Mouse (Mus musculus): ENCODE measurements around the gene Rtn4r. TPM values are rescaled to one million over a fixed set of nuclear protein-coding genes. Genes with fewer than 3 reads are reported as not detected.

Gene Rtn4r
- total and polyA plus RNA-seq, 3 experiments, result 0.14 to 0.58 (median 0.23) TPM

- no peak for DNase-seq
These were observed 2.8 kb upstream of the Rtn4r start for GRCm38 (mm10) chr16:18124626-18125025.

DNA sequence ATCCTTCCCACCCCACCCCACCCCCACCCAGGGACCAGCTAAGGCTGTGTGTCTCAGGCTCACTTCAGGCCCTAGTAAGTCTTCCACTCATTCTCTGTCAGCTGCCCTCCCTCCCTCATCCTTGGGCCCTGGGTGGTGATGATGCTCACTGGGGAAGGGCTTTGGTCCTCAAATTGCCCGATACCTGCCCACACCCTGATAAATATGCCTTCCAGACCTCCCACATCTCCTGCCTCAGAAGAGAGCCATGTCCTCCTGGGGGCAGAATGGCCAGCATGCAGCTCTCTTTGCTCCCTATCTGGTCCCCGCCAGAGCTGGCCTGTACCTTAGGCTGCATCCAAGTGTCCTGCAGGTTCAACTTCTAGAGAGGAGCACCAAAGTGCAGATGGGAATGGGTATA lies 2.3 kb upstream of the Rtn4r start:
- DNase-seq, result no peak

- no peak for DNase-seq
These were observed 1.2 kb upstream of the Rtn4r start for GRCm38 (mm10) chr16:18126211-18126610.

DNA sequence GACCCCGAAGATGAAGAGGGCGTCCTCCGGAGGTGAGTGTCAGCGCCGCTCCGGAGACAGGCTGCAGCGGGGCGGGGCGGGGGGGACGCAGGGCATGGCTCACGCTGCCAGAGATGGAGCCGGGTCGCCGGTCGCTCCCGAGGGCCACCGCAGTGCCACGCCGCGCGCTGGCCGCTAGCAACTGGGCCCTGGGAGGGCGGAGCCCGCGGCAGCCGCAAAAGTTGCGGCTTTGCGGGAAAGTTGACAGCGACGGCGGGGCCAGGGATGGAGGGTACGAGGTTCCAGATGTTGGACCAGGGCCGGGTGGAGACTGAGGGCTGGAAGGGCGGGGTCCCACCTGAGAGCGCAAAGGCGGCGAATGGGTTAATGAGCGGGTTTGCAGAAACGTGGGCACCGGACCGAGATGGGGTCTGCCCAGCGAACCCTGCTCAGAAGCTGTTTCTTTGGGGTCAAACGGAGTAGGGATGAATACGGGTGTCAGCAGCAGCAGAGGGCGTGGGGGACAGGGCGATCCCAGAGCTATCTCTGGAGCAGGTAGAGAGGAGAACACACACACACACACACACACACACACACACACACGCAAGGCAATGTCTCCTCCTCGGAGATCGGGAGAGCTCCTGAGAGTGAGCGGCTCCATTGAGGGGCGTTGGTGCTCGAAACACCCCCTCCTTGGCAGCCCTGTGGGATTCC lies 575 bp downstream of the Rtn4r start:
- peak; percentile 28 for DNase-seq

DNA sequence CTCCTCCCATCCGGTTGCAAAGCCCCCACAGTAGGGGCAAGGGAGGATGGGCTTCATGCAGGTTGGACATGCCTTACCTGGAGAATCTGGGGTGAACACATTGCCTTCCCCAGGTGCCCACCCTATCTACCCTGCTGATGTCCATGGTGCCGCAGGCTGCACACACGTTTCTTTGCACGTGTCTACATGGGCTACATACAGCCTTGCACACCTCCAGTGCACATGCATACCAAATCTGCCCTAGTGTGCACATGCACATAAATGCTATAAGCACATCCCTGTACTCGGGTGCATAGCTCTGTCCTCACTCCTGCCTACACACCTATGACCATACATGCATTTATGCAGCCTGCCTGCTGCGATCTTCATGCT lies 1.1 kb downstream of the Rtn4r start:
- no peak for DNase-seq

GRCm38 (mm10) chr16:18129413-18129812 lies 2.0 kb downstream of the Rtn4r start:
- no peak for DNase-seq

DNA sequence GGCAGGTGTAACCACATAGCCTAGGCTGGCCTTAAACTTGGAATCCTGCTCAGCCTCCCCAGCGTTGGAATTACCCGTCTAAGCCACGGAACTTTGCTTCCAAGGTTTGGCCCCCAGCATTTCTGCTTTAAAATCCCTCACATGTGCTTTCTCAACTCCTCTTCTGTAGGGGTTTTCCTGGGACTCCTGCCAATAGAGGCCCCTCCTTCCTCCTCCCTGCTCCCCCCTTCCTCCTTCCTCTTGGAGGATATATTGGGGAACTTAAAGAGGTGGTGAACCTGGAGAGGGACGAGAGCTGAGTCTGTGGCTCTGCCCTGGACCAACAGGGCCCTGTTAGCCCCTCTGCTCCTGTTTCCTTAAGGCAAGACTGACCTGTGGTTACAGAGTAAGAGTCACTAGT lies 2.8 kb downstream of the Rtn4r start:
- no peak for DNase-seq

- DNase-seq, result no peak
These were observed 3.3 kb downstream of the Rtn4r start for GRCm38 (mm10) chr16:18130705-18131104.

GRCm38 (mm10) chr16:18131245-18131939 lies 4.0 kb downstream of the Rtn4r start:
- DNase-seq, result no peak

GRCm38 (mm10) chr16:18132026-18132425 lies 4.6 kb downstream of the Rtn4r start:
- DNase-seq, result no peak

DNA sequence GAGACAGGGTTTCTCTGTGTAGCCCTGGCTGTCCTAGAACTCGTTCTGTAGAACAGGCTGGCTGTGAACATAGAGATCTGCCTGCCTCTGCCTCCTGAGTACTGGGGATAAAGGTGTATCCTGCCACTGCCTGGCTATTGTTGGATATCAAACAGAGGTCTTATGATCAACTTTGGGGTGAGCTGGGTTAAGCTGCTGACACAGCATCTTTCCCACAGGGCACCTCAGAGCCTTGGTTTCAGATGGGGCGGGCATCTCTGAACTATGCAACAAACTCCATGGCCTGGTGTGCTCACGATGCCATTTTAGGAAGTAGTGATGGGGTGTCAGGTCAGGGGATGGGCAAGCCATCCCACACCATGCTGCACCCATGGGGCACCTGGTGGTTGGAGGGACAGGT lies 5.1 kb downstream of the Rtn4r start:
- DNase-seq, result no peak

GRCm38 (mm10) chr16:18133133-18133920 lies 5.9 kb downstream of the Rtn4r start:
- DNase-seq, result no peak

DNA sequence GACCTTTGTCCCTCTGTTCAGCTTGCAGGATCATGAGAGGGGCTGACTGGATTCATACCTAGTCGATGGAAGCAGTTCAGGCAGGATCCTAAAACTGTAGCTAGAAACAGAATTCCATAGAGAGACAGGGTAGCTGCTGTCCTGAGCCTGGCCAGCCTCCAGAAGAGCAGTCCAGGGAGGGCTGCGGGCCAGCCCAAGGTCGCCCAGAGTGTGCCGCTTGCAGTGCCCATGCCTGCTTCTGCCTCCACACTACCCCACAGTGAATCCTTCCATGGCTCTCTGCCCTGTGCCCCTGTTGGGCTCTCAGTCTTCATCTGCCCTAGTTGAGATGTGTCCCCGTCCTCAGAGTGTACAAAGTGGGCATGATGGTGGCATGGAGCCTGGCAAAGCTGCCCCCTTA lies 7.8 kb downstream of the Rtn4r start:
- peak; percentile 80 for DNase-seq

DNA sequence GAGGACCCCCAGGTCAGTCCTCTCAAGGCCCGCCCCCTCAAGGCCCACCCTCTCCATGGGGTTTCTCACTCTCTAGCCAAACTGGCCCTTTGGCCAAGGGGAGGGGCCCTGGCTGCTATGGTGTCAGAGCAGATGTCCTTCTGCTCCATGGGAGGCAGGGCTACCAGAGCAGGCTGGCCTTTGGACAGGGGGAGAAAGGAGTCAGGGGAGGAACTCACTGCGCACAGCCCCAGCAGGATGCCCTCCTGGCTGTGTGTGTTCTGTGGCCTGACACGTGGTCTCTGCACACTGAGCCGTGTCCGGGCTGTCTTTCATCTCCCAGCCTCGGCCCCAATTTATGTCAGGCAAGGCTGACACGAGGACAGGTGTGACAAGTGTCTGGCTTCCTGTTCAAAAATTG lies 8.6 kb downstream of the Rtn4r start:
- DNase-seq, result no peak

GRCm38 (mm10) chr16:18144201-18144600 lies 16.8 kb downstream of the Rtn4r start:
- peak; percentile 63 for DNase-seq

DNA sequence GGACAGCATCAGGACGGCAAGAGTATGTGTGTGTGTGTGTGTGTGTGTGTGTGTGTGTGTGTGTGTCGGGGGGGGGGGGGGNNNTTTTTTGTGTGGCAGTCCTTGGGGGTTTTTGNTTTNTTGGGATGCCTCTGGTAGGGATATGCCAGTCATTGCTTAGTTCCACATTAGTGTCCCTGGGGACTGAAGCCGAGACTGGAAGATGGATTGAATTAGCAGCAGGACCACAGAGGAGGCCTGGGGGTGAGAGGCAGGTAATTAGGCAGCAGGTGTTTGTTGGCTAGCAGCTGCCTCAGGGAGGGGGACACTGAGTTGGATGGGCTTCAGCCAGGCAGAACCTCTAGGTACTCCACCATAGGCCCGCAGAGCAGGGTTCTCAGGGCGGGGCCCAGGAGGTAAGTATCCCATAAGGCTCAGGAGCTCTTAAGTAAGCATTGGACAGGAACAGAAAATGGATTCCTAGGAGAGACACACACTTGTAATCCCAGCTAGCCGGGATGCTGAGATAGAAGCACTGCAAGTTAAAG lies 18.0 kb downstream of the Rtn4r start:
- DNase-seq, result no peak

DNA sequence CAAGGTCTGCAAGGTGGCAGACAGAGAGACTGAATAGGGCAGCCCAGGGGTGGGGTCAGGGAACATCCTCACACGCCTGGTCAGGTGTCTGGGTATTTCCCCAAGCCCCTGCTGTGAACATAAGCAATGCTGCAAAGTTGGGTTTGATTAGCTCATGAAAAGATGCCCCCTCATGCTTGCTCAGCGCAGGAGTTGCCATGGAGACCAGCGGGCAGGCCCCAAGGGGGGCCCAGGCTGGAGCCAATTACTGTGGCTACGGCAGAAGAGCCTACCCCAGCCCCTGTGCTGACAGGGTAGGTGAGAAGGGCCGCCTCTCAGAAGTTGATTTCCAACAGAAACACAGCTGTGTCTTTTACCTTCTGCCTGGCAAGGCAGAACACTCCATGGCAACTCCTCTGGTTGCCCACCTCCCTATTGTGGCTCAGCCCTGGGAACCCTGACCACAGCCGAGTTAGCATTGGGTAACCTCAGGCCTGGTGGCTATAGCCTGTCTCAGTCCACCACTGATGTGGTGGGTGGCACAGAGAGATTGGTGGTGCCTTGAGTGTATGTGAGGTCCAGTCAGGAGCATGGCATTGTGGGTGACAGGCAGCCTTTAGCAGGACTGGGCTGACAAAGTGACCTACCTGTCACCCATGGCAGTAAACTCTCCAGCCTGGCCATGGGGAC lies 20.9 kb downstream of the Rtn4r start:
- DNase-seq, result no peak

DNA sequence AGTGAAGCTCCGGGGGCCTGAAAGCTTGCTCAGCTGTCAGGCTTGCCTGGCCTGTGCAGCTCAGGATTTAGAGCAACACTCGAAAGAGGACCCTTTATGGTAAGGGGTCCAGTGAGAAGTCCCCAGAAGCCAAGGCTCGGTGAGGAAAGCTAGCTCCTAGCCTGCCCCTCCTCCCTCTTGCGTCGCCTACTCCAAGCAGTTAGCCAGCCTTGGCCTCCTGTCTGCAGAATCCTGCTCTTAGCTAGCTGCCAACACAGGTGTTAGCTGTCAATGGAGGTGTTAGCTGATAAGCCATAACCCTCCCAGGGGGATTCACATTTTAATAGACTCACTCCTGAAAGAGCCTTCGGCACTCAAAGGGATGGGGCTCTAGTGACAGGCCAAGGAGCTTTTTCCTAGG lies 21.8 kb downstream of the Rtn4r start:
- no peak for DNase-seq

DNA sequence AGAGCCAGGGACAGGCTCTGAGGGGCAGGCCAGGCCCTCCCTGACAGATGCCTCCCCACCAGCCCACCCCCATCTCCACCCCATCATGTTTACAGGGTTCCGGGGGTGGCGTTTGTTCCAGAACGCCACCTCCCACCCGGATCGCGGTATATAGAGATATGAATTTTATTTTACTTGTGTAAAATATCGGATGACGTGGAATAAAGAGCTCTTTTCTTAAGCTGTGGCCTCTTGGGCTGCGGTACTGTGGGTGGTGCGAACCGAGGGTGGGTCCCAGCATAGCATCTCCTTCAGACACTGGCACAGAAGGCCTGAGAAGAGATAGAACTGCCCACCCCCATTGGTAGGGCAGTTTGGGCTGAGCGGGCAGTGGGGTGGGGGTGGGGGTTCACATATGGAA lies 24.7 kb downstream of the Rtn4r start:
- no peak for DNase-seq

- no peak for DNase-seq
These were observed 25.5 kb downstream of the Rtn4r start for GRCm38 (mm10) chr16:18152769-18153445.

DNA sequence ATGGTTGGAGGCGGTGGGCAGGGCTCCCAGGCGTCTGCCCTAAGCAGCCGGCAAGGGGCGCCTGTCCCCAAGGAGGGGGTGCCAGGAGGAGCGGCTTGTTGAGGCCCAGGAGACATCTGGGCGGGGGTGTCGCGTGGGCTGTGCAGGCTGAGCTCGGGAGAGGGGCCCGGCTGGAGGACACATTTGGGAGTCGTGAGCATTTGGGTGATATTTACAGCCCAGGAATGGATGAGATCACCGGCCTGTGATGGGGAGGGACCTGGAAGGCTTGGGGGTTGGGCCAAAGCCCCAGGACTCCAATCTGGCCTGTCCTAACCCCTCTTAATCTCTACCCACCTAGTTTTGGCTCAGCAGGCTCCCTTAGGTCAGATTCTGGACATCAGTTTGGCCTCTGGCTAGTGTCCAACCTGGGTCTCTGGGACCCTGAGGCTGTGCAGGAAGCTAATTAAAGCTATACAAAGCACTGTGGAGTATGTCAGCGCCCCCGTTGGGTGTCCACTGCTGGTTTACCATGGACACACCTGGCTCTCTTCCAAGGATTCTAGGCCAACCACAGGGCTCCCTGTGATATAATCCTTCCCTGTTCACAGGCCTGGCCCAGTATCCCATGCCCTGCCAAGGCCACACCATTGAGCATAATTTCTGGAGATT lies 27.2 kb downstream of the Rtn4r start:
- peak; percentile 91 for DNase-seq
